Mouse (Mus musculus) retina, postnatal 7 days (tissue): ENCODE results near the gene Tnnt3.
A peak's percentile ranks its signal among the peaks of the same experiment; 100 is the strongest.

ENCODE experiments used
- DNase-seq: peaks from one replicate; pipeline ENCODE4 v3.0.0-alpha.2; 2012; ENCODE audit warnings: low read depth, low spot score

Tnnt3 gene

DNA sequence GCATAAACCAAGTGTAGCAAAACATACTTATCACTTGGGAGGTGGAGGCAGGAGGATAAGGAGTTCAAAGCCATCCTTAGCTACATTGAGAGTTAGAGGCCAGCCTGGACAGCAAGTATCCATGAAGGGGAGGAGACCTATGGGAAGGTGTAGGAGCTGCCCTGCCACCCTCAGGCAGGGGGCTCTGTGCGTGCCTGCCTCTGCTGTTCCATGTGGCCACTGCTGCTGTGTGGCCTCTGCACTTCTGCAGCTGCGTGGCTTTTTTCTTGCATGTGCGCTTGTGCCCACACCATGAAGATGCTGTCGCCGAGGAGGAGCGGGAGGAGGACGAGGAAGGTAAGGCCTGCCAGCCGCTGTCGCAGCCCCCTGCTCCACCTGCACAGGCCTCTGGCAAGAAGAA, 8.8 kb downstream of the Tnnt3 start:
- DNase-seq = no peak

DNA sequence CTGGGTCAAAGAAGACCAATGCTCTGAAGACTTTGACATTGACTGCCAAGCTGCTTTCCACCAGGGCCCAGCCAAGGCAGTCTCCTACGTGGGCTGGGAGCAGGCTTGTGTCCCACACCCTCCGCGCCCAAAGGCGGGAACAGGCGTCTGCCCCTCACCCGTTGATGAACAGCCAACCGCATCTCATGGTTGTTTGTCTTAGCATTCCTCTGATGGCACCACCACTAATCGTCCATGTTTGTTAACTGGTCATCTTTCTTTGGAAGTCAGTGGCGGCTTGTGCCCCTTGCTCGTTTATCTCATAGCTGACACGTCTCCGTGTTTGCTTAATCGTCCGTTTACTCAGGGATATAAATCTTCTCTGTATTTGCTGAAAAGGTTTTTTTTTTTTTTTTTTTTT, 10.9 kb downstream of the Tnnt3 start:
- DNase-seq = no peak

- no peak for DNase-seq
Observed at GRCm38 (mm10) chr7:142510021-142510777, 11.6 kb downstream of the Tnnt3 start.

- DNase-seq = no peak
Observed at GRCm38 (mm10) chr7:142514048-142514447, 15.4 kb downstream of the Tnnt3 start.

DNA sequence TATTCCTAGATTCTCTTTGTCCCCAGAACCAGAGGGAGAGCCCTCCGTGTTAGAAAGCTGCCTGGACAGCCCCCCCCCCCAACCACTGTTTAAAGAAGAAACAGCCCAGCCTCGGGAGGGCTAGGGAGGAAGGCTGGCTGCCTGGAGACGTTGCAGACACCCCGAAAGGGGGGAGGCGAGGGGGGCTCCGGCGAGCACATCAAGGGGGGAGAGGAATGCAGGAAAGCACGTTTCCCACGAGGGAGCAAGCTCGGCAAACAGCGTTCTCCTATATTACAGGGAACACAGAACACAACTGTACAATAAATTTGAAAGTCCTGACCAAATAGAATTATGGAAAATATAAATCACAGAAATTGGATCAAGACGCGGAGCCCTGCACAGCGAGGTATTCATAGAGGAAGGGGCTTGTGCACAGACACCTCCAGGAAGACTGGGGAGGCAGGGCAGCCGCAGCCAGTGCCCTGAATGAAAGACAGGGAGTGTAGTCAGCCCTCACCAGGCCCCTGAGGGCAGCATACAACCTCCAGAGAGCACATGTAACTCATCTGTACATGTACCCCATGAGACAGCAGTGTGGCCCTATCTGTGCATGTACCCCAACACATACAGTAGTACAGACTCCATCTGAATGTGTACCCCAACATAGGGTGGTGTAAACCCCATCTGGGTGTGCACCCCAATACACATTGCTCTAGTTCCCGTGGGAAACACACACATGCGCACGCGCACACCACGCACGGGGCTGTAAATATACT, 17.8 kb downstream of the Tnnt3 start:
- no peak for DNase-seq

DNA sequence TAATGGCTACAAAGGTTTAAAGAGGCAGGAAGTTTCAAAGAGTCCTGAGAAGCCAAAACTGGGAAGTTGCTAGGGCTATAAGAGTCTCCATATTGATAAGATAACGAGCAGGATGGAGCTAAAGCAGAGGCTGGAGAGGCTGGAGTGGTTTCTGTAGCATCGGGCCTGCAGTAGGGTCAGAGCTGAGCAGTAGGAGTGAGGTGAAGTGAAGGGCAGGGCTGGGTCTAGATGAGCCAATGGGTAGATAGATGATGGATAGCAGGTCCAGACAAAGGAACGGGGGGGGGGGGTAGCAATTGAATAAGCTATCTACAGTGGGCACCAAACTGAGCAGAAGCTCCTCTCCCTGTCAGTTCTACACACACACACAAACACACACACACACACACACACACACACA, 18.9 kb downstream of the Tnnt3 start:
- DNase-seq = no peak

DNA sequence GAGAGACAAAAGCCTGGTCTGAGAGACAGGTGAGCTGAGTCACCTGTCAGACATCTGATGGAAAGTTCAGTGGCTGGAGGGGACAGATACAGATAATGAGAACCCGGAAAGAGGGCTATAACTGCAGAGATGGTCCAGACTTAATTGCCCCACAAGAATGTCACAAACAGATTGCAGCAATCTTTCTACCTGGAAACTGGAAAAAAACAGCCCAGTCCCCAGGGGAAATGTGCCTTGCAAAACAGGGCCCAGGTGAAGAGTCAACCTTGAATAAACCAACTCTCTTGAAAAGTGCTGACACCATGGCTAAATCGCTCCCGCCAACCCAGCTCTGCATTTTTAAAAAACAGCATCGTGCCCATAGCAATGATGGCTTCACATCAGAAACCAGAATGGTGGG, 21.7 kb downstream of the Tnnt3 start:
- DNase-seq = no peak

DNA sequence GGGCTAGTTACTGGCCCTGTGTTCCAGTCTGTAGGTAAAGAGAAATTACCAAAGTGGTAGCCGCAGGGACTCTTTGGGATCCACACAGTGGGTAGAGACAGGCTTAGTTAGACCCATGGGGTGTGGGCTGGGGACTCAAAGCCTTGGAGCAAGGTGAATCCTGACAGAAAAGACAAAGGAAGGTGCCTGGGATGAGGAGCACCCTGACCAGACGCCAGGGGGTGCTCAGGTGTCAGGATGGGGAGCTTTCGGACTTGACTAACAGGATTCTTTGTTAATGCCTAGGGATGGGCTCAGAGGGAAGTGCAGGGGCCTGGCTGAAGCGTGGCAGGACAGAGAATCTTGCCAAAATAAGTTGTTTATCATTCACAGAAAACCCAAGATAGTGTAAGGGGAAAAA, 23.7 kb downstream of the Tnnt3 start:
- DNase-seq = no peak

GRCm38 (mm10) chr7:142523200-142523990, 24.8 kb downstream of the Tnnt3 start:
- no peak for DNase-seq

DNA sequence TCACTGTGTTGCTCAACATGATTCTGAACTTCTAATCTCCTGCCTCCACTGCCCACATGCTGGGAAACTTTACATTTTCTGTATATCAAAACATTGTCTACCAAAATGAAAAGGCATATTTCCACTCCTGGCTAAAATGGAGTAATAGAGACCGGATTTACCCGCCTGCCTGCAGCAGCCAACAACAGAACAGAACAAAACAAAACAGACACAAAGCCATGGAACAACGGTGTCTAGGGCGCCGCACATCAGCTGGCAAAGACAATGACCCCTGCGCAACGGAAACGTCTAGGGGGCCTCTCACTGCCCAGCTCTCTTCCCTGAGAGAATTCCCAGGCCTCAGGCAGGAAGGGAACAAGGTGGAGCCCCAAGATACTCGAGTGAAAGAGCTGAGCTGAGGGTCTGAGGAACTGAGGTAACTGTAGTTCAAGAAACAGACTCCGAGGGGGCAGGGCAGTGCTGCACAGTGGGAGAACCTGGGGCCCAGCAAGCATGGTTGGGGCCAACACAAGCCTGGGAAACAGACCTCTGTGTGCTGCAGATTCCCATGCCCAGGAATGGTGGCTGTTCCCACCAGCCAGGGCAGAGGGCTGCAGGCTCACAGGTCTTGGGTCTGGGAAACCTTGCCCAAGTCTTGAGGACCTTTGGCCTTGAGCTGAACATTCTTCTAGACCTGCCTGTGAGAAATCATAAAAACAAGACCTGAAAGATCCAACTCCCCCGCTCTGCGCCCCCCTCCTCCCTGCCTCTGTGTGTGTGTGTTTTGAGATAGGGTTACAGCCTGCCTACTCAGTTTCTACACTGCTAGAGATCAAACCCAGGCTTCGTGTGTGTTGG, 26.9 kb downstream of the Tnnt3 start:
- DNase-seq = no peak

GRCm38 (mm10) chr7:142529350-142529749, 30.7 kb downstream of the Tnnt3 start:
- DNase-seq = no peak

DNA sequence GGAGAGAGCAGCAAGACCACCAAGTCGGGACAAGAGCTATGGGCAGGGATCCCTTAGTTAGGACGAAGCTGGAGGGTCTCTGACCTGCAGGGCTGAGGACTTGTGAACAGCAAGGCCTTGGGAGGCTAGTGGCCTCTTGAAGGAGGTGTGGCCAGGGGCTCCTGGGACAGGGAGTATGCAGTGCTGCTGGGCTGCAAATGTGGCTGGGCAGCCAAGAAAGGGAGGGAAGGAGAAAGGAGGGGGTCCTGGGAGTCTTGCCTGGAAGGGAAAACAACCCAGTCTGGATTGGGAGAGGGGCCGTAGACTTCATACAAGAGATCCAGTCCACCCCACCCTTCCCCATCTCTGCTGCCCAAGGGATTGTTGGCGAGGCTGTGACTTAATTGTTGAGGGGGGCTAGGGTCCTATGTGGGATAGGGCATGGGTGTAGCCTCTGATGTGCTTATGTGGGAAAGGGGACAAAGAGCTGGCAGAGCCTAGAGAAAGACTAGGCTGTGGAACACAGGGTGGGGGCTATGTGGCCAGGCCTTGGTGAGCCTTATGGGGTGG, 33.4 kb downstream of the Tnnt3 start:
- no peak for DNase-seq

GRCm38 (mm10) chr7:142532671-142533058, 34.0 kb downstream of the Tnnt3 start, which contains the start of gene Mrpl23:
Mrpl23 (plus strand) TSS chr7:142532686.
- no peak for DNase-seq

DNA sequence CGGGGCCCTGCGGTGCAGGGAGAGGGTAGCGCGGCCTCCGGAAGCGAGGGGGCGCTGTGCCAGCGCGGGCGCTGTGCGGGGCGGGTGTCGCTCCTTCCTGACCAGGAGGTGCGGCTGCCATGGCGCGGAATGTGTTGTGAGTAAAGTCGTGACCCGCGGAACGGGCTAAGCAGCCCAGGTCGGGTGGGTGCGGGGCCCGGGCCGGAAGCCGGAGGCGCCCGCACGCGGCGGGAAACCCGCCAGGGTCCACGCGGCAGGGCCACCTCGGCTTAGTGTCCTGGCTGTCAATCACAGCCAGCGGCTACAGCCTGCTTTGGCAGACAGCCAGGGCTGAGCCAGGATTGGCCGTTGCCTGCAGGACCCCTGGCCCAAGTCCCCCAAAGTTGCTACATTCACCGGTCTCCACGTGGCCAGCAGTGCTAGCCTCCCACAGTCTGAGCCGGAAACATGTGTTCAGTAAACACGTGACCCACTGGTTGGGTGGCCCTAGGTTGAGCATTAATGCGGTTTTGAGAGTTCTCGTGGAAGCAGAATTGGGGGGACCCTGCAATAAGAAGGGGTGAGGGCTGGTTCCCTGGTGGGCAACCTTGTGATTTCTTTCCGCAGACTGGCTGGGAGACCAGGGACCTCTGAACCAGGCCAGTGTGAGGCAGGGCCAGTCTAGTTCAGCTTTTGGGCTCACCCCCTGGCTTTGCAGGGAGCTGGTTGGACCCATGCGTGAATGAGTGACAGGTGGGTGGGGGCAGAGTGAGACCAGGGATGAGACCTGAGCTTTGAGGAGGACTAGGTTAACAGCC, 34.6 kb downstream of the Tnnt3 start:
- peak; percentile 78 for DNase-seq

GRCm38 (mm10) chr7:142535116-142535515, 36.5 kb downstream of the Tnnt3 start:
- no peak for DNase-seq

DNA sequence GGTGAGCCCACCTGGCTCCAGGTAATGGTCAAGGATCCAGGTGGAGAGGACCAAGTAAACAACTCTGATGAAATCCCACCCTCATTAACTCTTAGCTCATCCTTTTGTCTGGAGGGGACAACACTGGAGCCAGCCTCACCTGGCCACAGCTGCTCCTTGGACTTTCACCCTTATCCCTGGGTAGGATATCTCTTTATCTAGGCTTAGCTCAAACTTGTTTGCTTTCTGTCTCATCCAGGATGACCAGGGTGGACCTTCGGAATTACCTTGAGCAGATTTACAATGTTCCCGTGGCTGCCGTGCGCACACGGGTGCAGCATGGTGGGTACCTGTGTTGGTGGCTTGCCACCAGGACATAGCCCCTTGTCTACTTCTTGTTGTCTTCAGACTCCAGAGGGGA, 37.2 kb downstream of the Tnnt3 start:
- no peak for DNase-seq

DNA sequence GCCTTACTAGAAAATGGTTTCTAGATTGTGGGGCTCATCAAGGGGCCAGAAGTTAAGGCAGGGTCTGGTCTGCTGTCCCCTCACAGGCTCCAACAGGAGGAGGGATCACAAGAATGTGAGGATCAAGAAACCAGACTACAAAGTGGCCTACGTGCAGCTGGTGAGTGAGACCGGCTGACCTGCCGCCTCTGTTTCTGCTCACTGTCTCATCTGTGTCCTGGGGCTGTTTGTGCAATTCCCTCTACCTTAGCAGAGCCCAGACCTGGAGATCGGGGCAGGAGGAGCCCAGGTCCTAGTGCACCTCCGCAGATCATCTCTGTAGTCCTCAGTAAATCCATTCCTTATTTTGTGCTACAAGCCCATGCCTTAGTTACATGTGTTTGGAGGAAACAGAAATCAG, 38.5 kb downstream of the Tnnt3 start:
- no peak for DNase-seq

GRCm38 (mm10) chr7:142537879-142538278, 39.2 kb downstream of the Tnnt3 start:
- DNase-seq = peak; percentile 64

GRCm38 (mm10) chr7:142538291-142538690, 39.7 kb downstream of the Tnnt3 start:
- no peak for DNase-seq

- no peak for DNase-seq
Observed at GRCm38 (mm10) chr7:142538766-142539165, 40.1 kb downstream of the Tnnt3 start.
